Mouse (Mus musculus): ENCODE results near the gene Lyst.

DNA sequence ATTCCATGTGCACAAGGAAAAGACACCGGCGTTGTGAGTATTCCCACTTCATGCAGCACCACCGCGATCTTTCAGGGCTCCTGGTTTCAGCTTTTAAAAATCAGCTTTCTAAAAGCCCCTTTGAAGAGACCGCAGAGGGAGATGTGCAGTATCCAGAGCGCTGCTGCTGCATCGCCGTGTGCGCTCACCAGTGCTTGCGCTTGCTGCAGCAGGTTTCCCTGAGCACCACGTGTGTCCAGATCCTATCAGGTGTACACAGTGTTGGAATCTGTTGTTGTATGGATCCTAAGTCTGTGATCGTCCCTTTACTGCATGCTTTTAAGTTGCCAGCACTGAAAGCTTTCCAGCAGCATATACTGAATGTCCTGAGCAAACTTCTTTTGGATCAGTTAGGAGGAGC is 45.0 kb downstream of the Lyst start:
- no peak for TF ChIP-seq CTCF (IDR thresholded peaks at IDR 0.05; ENCODE audit: low read depth, low read length)
- no peak for TF ChIP-seq POLR2A (IDR thresholded peaks at IDR 0.05; ENCODE audit: extremely low read depth, insufficient read depth, low read length)
